Mouse (Mus musculus) heart, embryonic 13.5 days (tissue): ENCODE data around the gene Mab21l3. TPM values are rescaled to one million over a fixed set of nuclear protein-coding genes. Genes with fewer than 3 reads are reported as not detected.

Experiments used
- ATAC-seq: fragments of 200-750 bp; cut with Nextera tagmentation; 2 replicates; pipeline ENCODE4 v1.8.0; 2017; ENCODE audit warnings: moderate TSS enrichment; ENCODE audit not compliant: insufficient number of reproducible peaks, low FRiP score, low TSS enrichment; ENCODE audit errors: extremely low read depth
- H3K27ac ChIP-seq: fragments of 300-500 bp; sonication (generic); replicated peaks from 2 replicates; pipeline ENCODE4 v1.5.1; 2015; ENCODE audit warnings: moderate library complexity, mild to moderate bottlenecking, inconsistent platforms
- H3K27me3 ChIP-seq: fragments of 300-500 bp; sonication (generic); replicated peaks from 2 replicates; pipeline ENCODE4 v1.6.1; 2015; ENCODE audit warnings: mild to moderate bottlenecking, inconsistent platforms
- H3K36me3 ChIP-seq: fragments of 300-500 bp; sonication (generic); 2 replicates; pipeline ENCODE4 v1.6.1; 2015; ENCODE audit warnings: mild to moderate bottlenecking, inconsistent platforms
- H3K4me1 ChIP-seq: fragments of 300-500 bp; sonication (generic); 2 replicates; pipeline ENCODE4 v1.6.1; 2015; ENCODE audit warnings: inconsistent platforms
- H3K4me2 ChIP-seq: fragments of 300-500 bp; sonication (generic); 2 replicates; pipeline ENCODE4 v1.6.1; 2015; ENCODE audit warnings: inconsistent platforms, mild to moderate bottlenecking, moderate library complexity
- H3K4me3 ChIP-seq: fragments of 300-500 bp; sonication (generic); 2 replicates; pipeline ENCODE4 v1.5.1; 2015; ENCODE audit warnings: moderate library complexity, mild to moderate bottlenecking, inconsistent platforms
- H3K9ac ChIP-seq: fragments of 300-500 bp; sonication (generic); 2 replicates; pipeline ENCODE4 v1.6.1; 2015; ENCODE audit warnings: inconsistent platforms, mild to moderate bottlenecking, moderate library complexity
- H3K9me3 ChIP-seq: fragments of 300-500 bp; sonication (generic); 2 replicates; pipeline ENCODE4 v1.6.1; 2016; ENCODE audit warnings: inconsistent platforms
- WGBS: fragments of 180-500 bp; shearing (Covaris S2); methylation state at CpG from one replicate; pipeline ENCODE4 v1.1.7; 2015; ENCODE audit warnings: mixed read lengths; 5-methylcytosine and 5-hydroxymethylcytosine counted together
- polyA plus RNA-seq: library from polyadenylated mRNA; unstranded; fragments of >200 nt; fragmentation: Nextera tagmentation; extraction: Ambion mirVana; gene quantifications from 2 replicates; pipeline ENCODE4 v1.2.1, GENCODE M21; 2015

Gene Mab21l3
- 0.28 and 0.55 TPM in 2 replicates for polyA plus RNA-seq

DNA sequence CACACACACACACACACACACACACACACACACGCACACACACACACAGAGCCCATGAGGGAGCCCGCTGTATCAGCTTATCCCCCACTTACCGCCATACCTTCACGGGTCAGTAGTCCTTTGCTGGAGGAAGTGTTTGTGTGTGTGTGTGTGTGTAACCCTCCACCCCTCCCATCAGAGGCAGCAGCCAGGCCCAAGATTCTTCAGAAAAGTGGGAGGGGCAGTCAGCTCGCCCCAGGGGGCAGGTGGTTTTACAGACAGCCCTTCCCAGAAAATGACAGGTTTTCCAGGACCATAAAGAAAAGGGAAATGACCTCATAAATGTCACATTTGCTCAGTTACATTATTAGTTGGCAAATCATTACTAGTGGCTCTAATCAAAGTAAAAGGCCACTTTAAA lies at the start of gene Mab21l3:
Gene Mab21l3, minus strand, starts transcription at position 144 of the 400 bp plus-strand sequence.
- H3K9me3 ChIP-seq = no peaks in the 10 kb centered on the region
- ATAC-seq = no peak
- no peak within 1 kb of the TSS for H3K4me2 ChIP-seq
- H3K27ac ChIP-seq = no peak within 1 kb of the TSS
- no peaks in the 10 kb centered on the region for H3K27me3 ChIP-seq
- H3K36me3 ChIP-seq = no peaks in the 10 kb centered on the region
- 77% methylated on average over 5 of the region's 5 CpGs for WGBS
- no peak within 1 kb of the TSS for H3K9ac ChIP-seq
- no peak within 1 kb of the TSS for H3K4me3 ChIP-seq
- H3K4me1 ChIP-seq = peaks cover 10% of the 10 kb centered on the region

GRCm38 (mm10) chr3:101897377-101897974 lies 48.7 kb upstream of the Mab21l3 start:
- H3K9ac ChIP-seq = no peak overlapping the region
- peaks cover 11% of the 10 kb centered on the region for H3K4me1 ChIP-seq
- no peaks in the 10 kb centered on the region for H3K27me3 ChIP-seq
- H3K4me3 ChIP-seq = no peak overlapping the region
- H3K36me3 ChIP-seq = peaks cover 9% of the 10 kb centered on the region
- WGBS = 87% methylated on average over 15 of the region's 15 CpGs
- H3K27ac ChIP-seq = no peak overlapping the region
- H3K9me3 ChIP-seq = no peaks in the 10 kb centered on the region
- H3K4me2 ChIP-seq = no peak overlapping the region
- ATAC-seq = no peak

GRCm38 (mm10) chr3:101896893-101897292 lies 48.1 kb upstream of the Mab21l3 start:
- WGBS = 19% methylated on average over 9 of the region's 9 CpGs
- Histone ChIP-seq H3K36me3 (peaks cover 9% of the 10 kb centered on the region), H3K9ac (no peak overlapping the region), H3K9me3 (no peaks in the 10 kb centered on the region), H3K4me2 (no peak overlapping the region), H3K27me3 (no peaks in the 10 kb centered on the region), H3K4me1 (peaks cover 5% of the 10 kb centered on the region), H3K4me3 (no peak overlapping the region), H3K27ac (no peak overlapping the region)
- no peak for ATAC-seq

GRCm38 (mm10) chr3:101895376-101895910 lies 46.7 kb upstream of the Mab21l3 start:
- no peak for ATAC-seq
- H3K36me3 ChIP-seq = peaks cover 9% of the 10 kb centered on the region
- 79% methylated on average over 7 of the region's 7 CpGs for WGBS
- no peaks in the 10 kb centered on the region for H3K9me3 ChIP-seq
- H3K27me3 ChIP-seq = no peaks in the 10 kb centered on the region
- H3K4me3 ChIP-seq = no peak overlapping the region
- no peak overlapping the region for H3K9ac ChIP-seq
- H3K27ac ChIP-seq = no peak overlapping the region
- no peak overlapping the region for H3K4me2 ChIP-seq
- no peaks in the 10 kb centered on the region for H3K4me1 ChIP-seq

DNA sequence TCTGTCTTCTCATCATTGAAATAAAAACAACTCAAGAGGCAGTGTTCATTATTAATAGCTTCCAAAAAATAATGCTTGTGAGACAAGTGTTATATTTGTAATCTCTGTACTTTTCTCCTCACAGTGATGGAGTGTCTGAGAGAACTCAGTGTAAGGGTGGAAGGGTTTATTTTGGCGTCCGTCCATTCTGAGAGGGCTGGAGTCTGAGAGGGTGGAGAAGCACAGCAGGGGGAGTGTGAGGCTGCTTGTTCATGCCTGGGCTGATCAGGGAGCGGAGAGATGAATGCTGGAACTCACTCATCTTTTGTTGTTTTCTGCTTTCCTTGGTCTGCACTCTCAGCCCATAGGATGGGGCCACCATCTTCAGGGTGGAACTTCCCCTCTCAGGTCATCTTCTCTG lies 36.8 kb upstream of the Mab21l3 start:
- no peak overlapping the region for H3K9ac ChIP-seq
- no peaks in the 10 kb centered on the region for H3K9me3 ChIP-seq
- H3K27me3 ChIP-seq = no peaks in the 10 kb centered on the region
- H3K4me2 ChIP-seq = no peak overlapping the region
- 39% methylated on average over 3 of the region's 3 CpGs for WGBS
- peak; percentile 63; the same call in 1 of the 2 replicates for ATAC-seq
- H3K27ac ChIP-seq = peak overlapping the region; percentile 21; the same call in 1 of the 2 replicates
- peaks cover 11% of the 10 kb centered on the region for H3K36me3 ChIP-seq
- H3K4me3 ChIP-seq = no peak overlapping the region
- H3K4me1 ChIP-seq = peaks cover 10% of the 10 kb centered on the region; the same call in 1 of the 2 replicates

- WGBS = 63% methylated on average over 4 of the region's 4 CpGs
- peaks cover 10% of the 10 kb centered on the region; the same call in 1 of the 2 replicates for H3K4me1 ChIP-seq
- no peak overlapping the region for H3K4me2 ChIP-seq
- H3K4me3 ChIP-seq = no peak overlapping the region
- peaks cover 11% of the 10 kb centered on the region for H3K36me3 ChIP-seq
- H3K27me3 ChIP-seq = no peaks in the 10 kb centered on the region
- H3K9me3 ChIP-seq = no peaks in the 10 kb centered on the region
- H3K9ac ChIP-seq = no peak overlapping the region
- no peak for ATAC-seq
- H3K27ac ChIP-seq = no peak overlapping the region
These were observed 36.3 kb upstream of the Mab21l3 start for GRCm38 (mm10) chr3:101885041-101885440.

- WGBS = 59% methylated on average over 3 of the region's 3 CpGs
- peaks cover 23% of the 10 kb centered on the region for H3K36me3 ChIP-seq
- no peak overlapping the region for H3K4me2 ChIP-seq
- no peak overlapping the region for H3K27ac ChIP-seq
- H3K4me3 ChIP-seq = no peak overlapping the region
- H3K4me1 ChIP-seq = peaks cover 10% of the 10 kb centered on the region; the same call in 1 of the 2 replicates
- H3K9me3 ChIP-seq = no peaks in the 10 kb centered on the region
- H3K27me3 ChIP-seq = no peaks in the 10 kb centered on the region
- ATAC-seq = no peak
- H3K9ac ChIP-seq = no peak overlapping the region
These were observed 35.1 kb upstream of the Mab21l3 start for GRCm38 (mm10) chr3:101883902-101884301.

- Histone ChIP-seq H3K9me3 (no peaks in the 10 kb centered on the region), H3K4me2 (no peak overlapping the region), H3K4me3 (no peak overlapping the region), H3K27ac (no peak overlapping the region), H3K9ac (no peak overlapping the region), H3K4me1 (peaks cover 16% of the 10 kb centered on the region), H3K36me3 (peaks cover 38% of the 10 kb centered on the region), H3K27me3 (no peaks in the 10 kb centered on the region)
- WGBS = 62% methylated on average over 9 of the region's 9 CpGs
- no peak for ATAC-seq
These were observed 33.0 kb upstream of the Mab21l3 start for GRCm38 (mm10) chr3:101881721-101882120.

- ATAC-seq = no peak
- Histone ChIP-seq H3K36me3 (peaks cover 38% of the 10 kb centered on the region), H3K9ac (no peak overlapping the region), H3K27me3 (no peaks in the 10 kb centered on the region), H3K9me3 (no peaks in the 10 kb centered on the region), H3K4me3 (no peak overlapping the region), H3K27ac (no peak overlapping the region), H3K4me2 (no peak overlapping the region), H3K4me1 (peaks cover 24% of the 10 kb centered on the region)
- 61% methylated on average over 6 of the region's 6 CpGs for WGBS
These were observed 32.1 kb upstream of the Mab21l3 start for GRCm38 (mm10) chr3:101880818-101881217.

DNA sequence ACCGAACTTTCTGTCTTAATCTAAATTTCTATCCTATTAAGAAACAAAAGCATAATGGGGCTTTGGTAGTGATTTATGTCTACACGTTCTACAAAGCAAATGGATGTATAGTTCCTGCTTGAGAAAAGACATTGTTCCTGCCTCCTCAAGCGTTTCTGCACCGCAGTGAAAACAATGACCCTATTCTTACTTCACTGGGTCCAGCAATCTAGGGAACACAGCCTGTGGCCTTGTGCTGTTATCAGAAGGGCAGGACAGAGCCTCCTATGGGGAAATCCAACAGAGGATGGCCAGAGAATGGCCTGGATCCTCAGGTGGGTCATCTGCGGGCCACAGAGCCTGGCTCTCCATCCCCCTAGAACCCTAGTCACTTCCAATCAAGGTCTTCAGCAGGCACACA lies 29.4 kb upstream of the Mab21l3 start:
- no peaks in the 10 kb centered on the region for H3K27me3 ChIP-seq
- 67% methylated on average over 5 of the region's 5 CpGs for WGBS
- H3K4me3 ChIP-seq = no peak overlapping the region
- no peaks in the 10 kb centered on the region for H3K9me3 ChIP-seq
- H3K36me3 ChIP-seq = peaks cover 55% of the 10 kb centered on the region
- ATAC-seq = no peak
- H3K4me2 ChIP-seq = no peak overlapping the region
- H3K27ac ChIP-seq = no peak overlapping the region
- no peak overlapping the region for H3K9ac ChIP-seq
- peaks cover 20% of the 10 kb centered on the region for H3K4me1 ChIP-seq

GRCm38 (mm10) chr3:101876459-101877285 lies 27.9 kb upstream of the Mab21l3 start:
- Histone ChIP-seq H3K36me3 (peaks cover 56% of the 10 kb centered on the region), H3K9ac (peak overlapping the region; percentile 59), H3K4me1 (peaks cover 20% of the 10 kb centered on the region), H3K4me2 (no peak overlapping the region), H3K27ac (peak overlapping the region; percentile 85), H3K4me3 (no peak overlapping the region), H3K9me3 (no peaks in the 10 kb centered on the region), H3K27me3 (no peaks in the 10 kb centered on the region)
- no peak for ATAC-seq
- 55% methylated on average over 7 of the region's 7 CpGs for WGBS
